Mouse (Mus musculus): Measurements from ENCODE around the gene Gfra1. TPM values are rescaled to one million over a fixed set of nuclear protein-coding genes. Genes with fewer than 3 reads are reported as not detected.

Gfra1 gene
- polyA plus RNA-seq, 1 experiment from 2014 or later = 5.1 TPM

GRCm38 (mm10) chr19:58455061-58455495 lies 631 bp downstream of the Gfra1 start:
- Histone ChIP-seq H3K4me1 (peaks cover 65% of the 10 kb centered on the region), H3K27me3 (ENCODE audit: low read depth, poor library complexity, severe bottlenecking) (peaks cover 85% of the 10 kb centered on the region), H3K27ac (peak overlapping the region; percentile 75; the same call in 1 of the 2 replicates), H3K36me3 (no peaks in the 10 kb centered on the region), H3K4me3 (peak overlapping the region; percentile 62), H3K9me3 (replicated peaks) (no peaks in the 10 kb centered on the region)
- DNase-seq (ENCODE audit: low spot score) = no peak
- WGBS = under 1% methylated on average over 21 of the region's 21 CpGs

GRCm38 (mm10) chr19:58454261-58455060 lies 1.2 kb downstream of the Gfra1 start:
- peak overlapping the region; percentile 75 for H3K27ac ChIP-seq
- peaks cover 90% of the 10 kb centered on the region for H3K27me3 ChIP-seq (ENCODE audit: low read depth, poor library complexity, severe bottlenecking)
- peak; percentile 76 for DNase-seq (ENCODE audit: low spot score)
- H3K36me3 ChIP-seq = no peaks in the 10 kb centered on the region
- H3K4me3 ChIP-seq = peak overlapping the region; percentile 62
- H3K4me1 ChIP-seq = peaks cover 65% of the 10 kb centered on the region
- under 1% methylated on average over 61 of the region's 61 CpGs for WGBS
- no peaks in the 10 kb centered on the region for H3K9me3 ChIP-seq (replicated peaks)

- peak; percentile 58 for DNase-seq (ENCODE audit: low spot score)
- peaks cover 83% of the 10 kb centered on the region for H3K27me3 ChIP-seq (ENCODE audit: low read depth, poor library complexity, severe bottlenecking)
- H3K4me1 ChIP-seq = peaks cover 65% of the 10 kb centered on the region
- H3K4me3 ChIP-seq = peak overlapping the region; percentile 62
- no peaks in the 10 kb centered on the region for H3K36me3 ChIP-seq
- peak overlapping the region; percentile 75 for H3K27ac ChIP-seq
- WGBS = 1% methylated on average over 22 of the region's 22 CpGs
- H3K9me3 ChIP-seq (replicated peaks) = no peaks in the 10 kb centered on the region
These were observed 2.1 kb downstream of the Gfra1 start for GRCm38 (mm10) chr19:58453581-58453980.

- peaks cover 79% of the 10 kb centered on the region for H3K27me3 ChIP-seq (ENCODE audit: low read depth, poor library complexity, severe bottlenecking)
- H3K27ac ChIP-seq = 0 out of 2 replicates have a peak overlapping the region, but pooled peaks have one; percentile 75
- H3K4me1 ChIP-seq = peaks cover 65% of the 10 kb centered on the region
- DNase-seq (ENCODE audit: low spot score) = peak; percentile 55
- H3K36me3 ChIP-seq = no peaks in the 10 kb centered on the region
- WGBS = 5% methylated on average over 20 of the region's 20 CpGs
- peak overlapping the region; percentile 62 for H3K4me3 ChIP-seq
- H3K9me3 ChIP-seq (replicated peaks) = no peaks in the 10 kb centered on the region
These were observed 2.7 kb downstream of the Gfra1 start for GRCm38 (mm10) chr19:58452941-58453551.

GRCm38 (mm10) chr19:58452178-58452819 lies 3.4 kb downstream of the Gfra1 start:
- Histone ChIP-seq H3K27me3 (ENCODE audit: low read depth, poor library complexity, severe bottlenecking) (peaks cover 76% of the 10 kb centered on the region), H3K4me1 (peaks cover 65% of the 10 kb centered on the region), H3K4me3 (no peak overlapping the region), H3K9me3 (replicated peaks) (no peaks in the 10 kb centered on the region), H3K27ac (no peak overlapping the region), H3K36me3 (no peaks in the 10 kb centered on the region)
- WGBS = 38% methylated on average over 8 of the region's 8 CpGs
- no peak for DNase-seq (ENCODE audit: low spot score)

- Histone ChIP-seq H3K27me3 (ENCODE audit: low read depth, poor library complexity, severe bottlenecking) (peaks cover 69% of the 10 kb centered on the region), H3K4me1 (peaks cover 62% of the 10 kb centered on the region), H3K9me3 (replicated peaks) (no peaks in the 10 kb centered on the region), H3K4me3 (no peak overlapping the region), H3K36me3 (no peaks in the 10 kb centered on the region), H3K27ac (no peak overlapping the region)
- WGBS = 65% methylated on average over 6 of the region's 6 CpGs
- DNase-seq (ENCODE audit: low spot score) = no peak
These were observed 4.4 kb downstream of the Gfra1 start for GRCm38 (mm10) chr19:58451323-58451722.

- H3K27me3 ChIP-seq (ENCODE audit: low read depth, poor library complexity, severe bottlenecking) = peaks cover 64% of the 10 kb centered on the region
These were observed 5.0 kb downstream of the Gfra1 start for GRCm38 (mm10) chr19:58450716-58451115.

GRCm38 (mm10) chr19:58442785-58443732 lies 12.7 kb downstream of the Gfra1 start:
- no peak overlapping the region for H3K27ac ChIP-seq
- DNase-seq (ENCODE audit: low spot score) = no peak
- WGBS = 69% methylated on average over 10 of the region's 10 CpGs

More at GRCm38 (mm10) chr19:58450716-58451115, 5.0 kb downstream of the Gfra1 start:
- no peak for DNase-seq (ENCODE audit: low spot score)
- WGBS = 78% methylated on average over 5 of the region's 5 CpGs
- Histone ChIP-seq H3K36me3 (no peaks in the 10 kb centered on the region), H3K9me3 (replicated peaks) (no peaks in the 10 kb centered on the region), H3K4me3 (no peak overlapping the region), H3K27ac (no peak overlapping the region), H3K4me1 (peaks cover 56% of the 10 kb centered on the region)

GRCm38 (mm10) chr19:58441785-58442184 lies 13.9 kb downstream of the Gfra1 start:
- peaks cover 44% of the 10 kb centered on the region for H3K4me1 ChIP-seq
- no peak overlapping the region for H3K4me3 ChIP-seq
- H3K27ac ChIP-seq = no peak overlapping the region
- 0 out of 2 replicates have a peak, but pooled peaks cover 3% of the 10 kb centered on the region for H3K27me3 ChIP-seq (ENCODE audit: low read depth, poor library complexity, severe bottlenecking)
- no peaks in the 10 kb centered on the region for H3K9me3 ChIP-seq (replicated peaks)
- H3K36me3 ChIP-seq = no peaks in the 10 kb centered on the region
- 67% methylated on average over 7 of the region's 7 CpGs for WGBS
- DNase-seq (ENCODE audit: low spot score) = no peak

More at GRCm38 (mm10) chr19:58442785-58443732, 12.7 kb downstream of the Gfra1 start:
- Histone ChIP-seq H3K4me3 (no peak overlapping the region), H3K36me3 (no peaks in the 10 kb centered on the region), H3K9me3 (replicated peaks) (no peaks in the 10 kb centered on the region), H3K4me1 (peaks cover 37% of the 10 kb centered on the region), H3K27me3 (ENCODE audit: low read depth, poor library complexity, severe bottlenecking) (0 out of 2 replicates have a peak, but pooled peaks cover 3% of the 10 kb centered on the region)

- Histone ChIP-seq H3K36me3 (no peaks in the 10 kb centered on the region), H3K27ac (no peak overlapping the region), H3K4me1 (peaks cover 43% of the 10 kb centered on the region), H3K9me3 (replicated peaks) (no peaks in the 10 kb centered on the region), H3K27me3 (ENCODE audit: low read depth, poor library complexity, severe bottlenecking) (0 out of 2 replicates have a peak, but pooled peaks cover under 1% of the 10 kb centered on the region), H3K4me3 (no peak overlapping the region)
- DNase-seq (ENCODE audit: low spot score) = no peak
- WGBS = 87% methylated on average over 7 of the region's 7 CpGs
These were observed 14.5 kb downstream of the Gfra1 start for GRCm38 (mm10) chr19:58441246-58441645.

GRCm38 (mm10) chr19:58438762-58439161 lies 16.9 kb downstream of the Gfra1 start:
- no peaks in the 10 kb centered on the region for H3K27me3 ChIP-seq (ENCODE audit: low read depth, poor library complexity, severe bottlenecking)
- 87% methylated on average over 4 of the region's 4 CpGs for WGBS
- H3K9me3 ChIP-seq (replicated peaks) = no peaks in the 10 kb centered on the region
- no peak for DNase-seq (ENCODE audit: low spot score)
- no peak overlapping the region for H3K4me3 ChIP-seq
- no peaks in the 10 kb centered on the region for H3K36me3 ChIP-seq
- H3K27ac ChIP-seq = no peak overlapping the region
- H3K4me1 ChIP-seq = peaks cover 30% of the 10 kb centered on the region
